Mouse (Mus musculus): ENCODE data around the gene Agps. TPM values are rescaled to one million over a fixed set of nuclear protein-coding genes. Genes with fewer than 3 reads are reported as not detected.

The Agps gene
- 42.1 and 46.0 TPM in 2 replicates for total RNA-seq (2017)

DNA sequence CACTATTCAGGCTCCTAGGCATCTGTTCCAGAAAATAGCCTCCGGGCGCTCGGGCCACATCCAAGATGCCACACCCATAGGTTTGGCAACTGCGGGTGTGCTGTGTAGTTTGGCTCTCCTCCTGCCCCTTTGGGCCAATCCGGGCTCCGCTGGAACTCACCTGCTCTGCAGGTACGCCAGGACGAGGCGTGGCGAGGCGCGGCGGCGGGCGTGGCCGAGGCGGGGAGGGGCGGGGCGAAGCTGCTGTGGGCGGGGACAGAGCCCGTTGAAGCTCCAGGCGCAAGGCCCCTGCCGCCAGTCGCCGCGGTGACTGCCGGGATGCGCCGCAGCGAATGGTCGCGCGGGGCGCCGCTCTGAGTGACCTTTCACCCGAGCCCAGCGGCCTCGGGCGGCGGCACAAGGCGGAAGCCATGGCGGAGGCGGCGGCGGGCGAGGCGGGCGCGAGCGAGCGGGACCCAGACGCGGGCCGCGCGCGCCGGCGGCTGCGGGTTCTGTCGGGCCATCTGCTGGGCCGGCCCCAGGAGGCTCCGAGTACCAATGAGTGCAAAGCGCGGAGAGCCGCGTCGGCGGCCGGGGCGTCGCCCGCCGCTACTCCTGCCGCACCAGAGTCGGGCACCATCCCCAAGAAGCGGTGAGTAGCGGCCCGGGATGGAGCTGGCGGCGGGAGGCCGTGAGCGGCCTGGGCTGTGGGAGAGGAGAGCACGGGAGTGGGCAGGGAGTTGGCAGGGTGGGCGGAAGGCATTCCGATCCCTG, at the start of gene Agps:
Agps (plus strand) TSS at position 297 of the 753 bp plus-strand sequence.
- peak; percentile 86 for ATAC-seq (ENCODE audit: extremely low read depth, insufficient number of reproducible peaks, low FRiP score, poor library complexity, severe bottlenecking)

DNA sequence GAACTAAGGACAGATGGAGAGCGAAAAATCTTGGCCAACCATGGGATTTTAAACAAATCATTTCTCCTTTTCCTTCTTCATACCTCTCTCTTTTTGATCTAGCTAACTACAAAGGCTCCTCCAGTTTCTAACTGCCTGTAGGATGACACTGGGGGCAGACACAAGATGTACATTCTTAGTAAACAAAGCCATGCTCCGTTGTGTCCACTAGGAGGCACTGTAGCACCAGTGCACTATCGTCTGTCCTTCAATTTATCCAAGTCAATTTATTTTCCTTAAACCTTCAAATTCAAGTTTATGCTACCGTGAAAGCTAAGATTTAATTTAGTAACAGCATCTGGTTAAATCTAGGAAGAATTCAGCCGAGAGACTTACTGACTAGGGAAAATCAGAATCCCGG, 45.9 kb upstream of the Agps start:
- peak; percentile 69 for ATAC-seq (ENCODE audit: extremely low read depth, insufficient number of reproducible peaks, low FRiP score, poor library complexity, severe bottlenecking)

DNA sequence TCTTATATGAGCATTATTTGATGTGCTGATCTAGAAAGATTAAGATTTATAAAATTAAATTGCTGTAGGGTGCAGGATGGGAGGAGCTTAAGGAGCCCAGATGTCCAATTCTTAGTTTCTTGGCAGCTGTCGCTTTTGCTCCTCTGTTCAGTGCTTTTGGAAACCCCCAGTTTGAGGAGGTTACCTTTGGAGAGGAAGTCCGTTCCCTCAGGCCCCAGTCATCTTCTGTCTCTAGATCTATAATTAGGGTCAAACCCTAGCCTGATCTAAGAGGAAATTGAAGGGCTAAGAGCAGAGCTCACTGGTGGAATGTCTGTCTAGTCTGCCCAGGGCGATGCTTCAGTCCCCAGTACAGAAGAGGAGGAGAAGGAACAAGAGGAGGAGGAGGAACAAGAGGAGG, 43.5 kb upstream of the Agps start:
- no peak for ATAC-seq (ENCODE audit: extremely low read depth, insufficient number of reproducible peaks, low FRiP score, poor library complexity, severe bottlenecking)

DNA sequence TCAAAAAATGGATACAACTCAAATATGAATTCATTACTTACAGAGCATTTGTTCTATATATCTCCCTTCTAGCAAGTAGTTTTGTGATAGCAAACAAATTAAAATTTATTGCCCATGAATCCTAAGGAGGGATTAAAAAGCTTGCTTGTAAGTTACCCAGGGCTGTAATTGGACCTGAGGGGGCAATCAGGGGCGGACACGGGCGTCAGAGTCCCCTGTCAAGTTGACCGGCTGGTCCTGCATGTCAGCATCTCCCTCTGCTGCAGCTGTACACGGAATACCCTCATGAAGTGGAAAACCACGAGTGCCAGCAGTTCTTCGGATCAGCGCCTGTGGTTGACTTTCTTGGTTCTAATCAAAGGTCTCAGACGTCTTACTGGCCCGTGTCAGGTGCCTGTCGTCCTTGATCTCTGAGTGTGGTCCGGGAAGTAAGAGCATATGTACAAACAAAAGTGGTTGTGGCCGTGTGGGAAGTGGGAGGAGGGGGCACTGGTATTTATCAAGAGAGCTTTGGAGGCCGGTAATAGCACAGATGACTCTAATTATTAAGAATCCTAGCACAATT, 41.9 kb upstream of the Agps start:
- ATAC-seq (ENCODE audit: extremely low read depth, insufficient number of reproducible peaks, low FRiP score, poor library complexity, severe bottlenecking) = no peak

DNA sequence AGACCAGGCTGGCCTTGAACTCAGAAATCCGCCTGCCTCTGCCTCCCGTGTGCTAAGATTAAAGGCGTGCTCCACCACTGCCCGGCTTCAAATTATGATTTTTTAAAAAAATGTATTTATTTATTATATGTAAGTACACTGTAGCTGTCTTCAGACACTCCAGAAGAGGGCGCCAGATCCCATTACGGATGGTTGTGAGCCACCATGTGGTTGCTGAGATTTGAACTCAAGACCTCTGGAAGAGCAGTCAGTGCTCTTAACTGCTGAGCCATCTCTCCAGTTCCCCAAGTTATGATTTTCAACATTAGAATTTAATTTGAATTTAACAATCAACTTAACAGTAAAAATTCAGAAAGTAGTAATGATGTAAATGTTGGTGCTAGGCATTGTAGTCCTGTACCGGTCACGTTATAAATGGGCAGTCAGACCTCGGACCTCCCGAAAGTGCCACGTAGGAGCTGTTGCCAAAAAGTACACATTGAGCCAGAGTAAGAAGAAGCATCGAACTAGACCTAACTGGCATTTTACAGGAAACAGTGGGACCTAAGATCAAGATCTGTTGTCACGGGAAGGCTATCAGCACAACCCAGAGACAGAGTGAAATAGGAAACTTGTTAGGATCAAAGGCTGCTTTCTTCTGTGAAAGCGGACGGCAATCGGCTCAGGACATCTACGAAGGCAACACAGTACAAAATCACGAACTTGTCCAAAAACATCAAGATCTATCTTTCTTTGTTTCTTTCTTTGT, 40.2 kb upstream of the Agps start:
- ATAC-seq (ENCODE audit: extremely low read depth, insufficient number of reproducible peaks, low FRiP score, poor library complexity, severe bottlenecking) = no peak

DNA sequence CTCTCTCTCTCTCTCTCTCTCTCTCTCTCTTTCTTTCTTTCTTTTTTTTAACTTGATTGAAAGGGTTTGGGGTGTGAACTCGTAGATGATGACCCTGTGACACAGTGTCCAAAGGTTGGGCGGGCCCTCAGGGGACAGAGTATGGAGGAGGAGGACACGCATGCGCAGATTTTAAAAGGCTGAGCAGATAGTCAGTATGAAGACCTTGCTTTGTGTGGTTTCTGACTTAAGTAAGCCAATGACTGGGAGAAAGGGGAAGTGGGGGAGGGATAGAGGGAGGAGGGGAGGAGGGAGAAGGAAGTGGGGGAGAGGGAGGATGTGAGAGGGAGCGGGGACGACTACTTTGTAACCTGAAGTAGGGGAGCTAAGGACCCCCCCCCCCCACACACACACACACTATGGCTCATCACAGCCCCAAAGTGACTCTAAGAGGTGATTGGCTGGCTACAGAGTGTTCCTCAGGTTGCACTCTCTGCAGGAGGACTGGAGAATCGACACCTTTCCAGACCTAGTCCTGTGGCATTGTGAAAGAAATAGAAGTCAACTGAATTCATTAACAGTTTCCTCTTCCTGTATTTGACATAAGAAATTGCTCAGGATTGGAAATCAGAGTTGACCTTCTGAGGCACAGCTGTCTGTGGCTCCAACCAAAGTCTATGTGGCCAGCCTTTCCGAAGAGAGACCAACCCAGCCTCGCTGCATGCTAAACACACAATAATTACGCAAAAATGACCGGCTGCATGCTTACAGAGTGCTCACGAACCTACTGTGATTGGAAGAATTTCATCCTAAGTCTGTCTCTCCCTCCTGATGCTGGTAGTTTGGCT, 39.4 kb upstream of the Agps start:
- peak; percentile 91 for ATAC-seq (ENCODE audit: extremely low read depth, insufficient number of reproducible peaks, low FRiP score, poor library complexity, severe bottlenecking)

DNA sequence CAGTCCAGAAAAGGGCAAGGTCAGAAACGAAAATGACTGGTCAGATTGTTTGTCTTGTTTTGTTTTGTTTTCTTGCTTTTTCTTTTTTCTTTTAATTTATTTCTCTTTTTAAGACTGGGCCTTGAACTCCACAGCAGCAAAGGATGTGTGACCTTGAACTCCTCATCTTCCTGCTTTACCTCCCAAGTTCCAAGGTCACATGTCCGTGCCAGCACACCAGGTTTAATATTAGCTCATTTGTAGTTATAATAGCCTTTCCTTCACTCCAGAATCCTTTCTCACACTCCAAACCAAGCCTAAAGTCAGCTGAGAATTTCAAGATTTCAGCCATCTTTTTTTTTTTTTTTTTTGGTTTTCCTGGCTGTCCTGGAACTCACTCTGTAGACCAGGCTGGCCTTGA, 35.8 kb upstream of the Agps start:
- no peak for ATAC-seq (ENCODE audit: extremely low read depth, insufficient number of reproducible peaks, low FRiP score, poor library complexity, severe bottlenecking)

DNA sequence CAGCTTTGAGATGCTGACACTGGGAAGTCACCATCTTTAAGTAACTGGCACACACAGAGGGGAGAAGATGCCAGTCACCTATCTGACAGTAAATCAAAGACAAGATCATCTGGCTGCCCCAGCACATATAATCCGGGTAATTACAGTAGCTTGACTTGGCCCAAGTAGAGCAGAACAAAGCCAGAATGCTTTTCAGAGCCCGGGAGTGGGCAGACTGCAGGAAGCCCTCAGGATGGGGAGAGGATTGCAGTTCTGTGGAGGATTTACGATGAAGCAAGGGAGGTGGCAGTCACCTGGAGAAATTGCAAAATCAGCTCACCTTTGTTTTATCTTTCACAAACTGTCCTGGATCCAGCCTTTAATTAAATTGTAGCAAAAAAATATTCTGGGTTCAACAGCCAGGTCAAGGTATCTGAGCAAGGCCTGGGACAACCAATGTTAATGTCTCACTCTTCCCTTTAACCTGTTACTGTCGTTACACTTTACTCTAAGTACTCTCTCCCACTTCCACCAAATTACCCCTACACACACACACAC, 33.5 kb upstream of the Agps start:
- no peak for ATAC-seq (ENCODE audit: extremely low read depth, insufficient number of reproducible peaks, low FRiP score, poor library complexity, severe bottlenecking)

DNA sequence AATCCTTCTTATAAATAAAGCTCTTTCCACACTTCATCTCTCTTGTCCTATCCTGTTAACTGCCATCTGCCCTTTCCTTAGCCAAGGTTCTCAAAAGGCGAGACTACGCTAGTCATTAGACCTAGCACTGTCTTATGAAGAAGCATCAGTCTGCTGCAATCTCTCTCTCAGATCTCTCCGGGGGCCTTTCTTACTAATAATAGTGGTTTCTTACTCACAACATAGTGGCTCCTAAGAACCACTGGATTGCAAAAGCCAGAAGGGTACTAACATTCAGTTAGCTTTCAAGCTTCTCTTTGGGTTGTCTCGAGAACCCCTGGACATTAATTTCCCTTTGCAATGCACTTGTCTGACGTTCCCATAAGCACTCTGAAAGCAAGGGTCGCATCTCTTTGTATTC, 26.2 kb upstream of the Agps start:
- no peak for ATAC-seq (ENCODE audit: extremely low read depth, insufficient number of reproducible peaks, low FRiP score, poor library complexity, severe bottlenecking)

DNA sequence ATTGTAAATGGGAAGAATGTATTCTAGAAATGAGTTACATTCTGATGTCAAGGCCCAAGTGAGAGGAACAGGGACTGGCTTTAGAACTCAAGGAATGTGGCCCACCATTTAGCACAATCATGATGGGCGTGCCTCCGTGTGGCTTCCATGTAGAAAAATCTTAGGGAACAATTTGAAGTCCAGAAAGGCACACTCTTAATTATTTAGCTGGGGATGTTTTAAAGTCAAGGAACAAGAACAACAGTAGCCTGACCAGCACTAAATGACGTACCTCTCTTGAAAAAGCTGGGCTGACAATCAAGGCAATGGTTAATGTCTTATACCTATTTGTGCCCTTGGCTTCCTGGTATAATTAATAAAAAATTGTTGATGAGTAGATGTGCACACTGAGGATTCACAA, 25.1 kb upstream of the Agps start:
- no peak for ATAC-seq (ENCODE audit: extremely low read depth, insufficient number of reproducible peaks, low FRiP score, poor library complexity, severe bottlenecking)

DNA sequence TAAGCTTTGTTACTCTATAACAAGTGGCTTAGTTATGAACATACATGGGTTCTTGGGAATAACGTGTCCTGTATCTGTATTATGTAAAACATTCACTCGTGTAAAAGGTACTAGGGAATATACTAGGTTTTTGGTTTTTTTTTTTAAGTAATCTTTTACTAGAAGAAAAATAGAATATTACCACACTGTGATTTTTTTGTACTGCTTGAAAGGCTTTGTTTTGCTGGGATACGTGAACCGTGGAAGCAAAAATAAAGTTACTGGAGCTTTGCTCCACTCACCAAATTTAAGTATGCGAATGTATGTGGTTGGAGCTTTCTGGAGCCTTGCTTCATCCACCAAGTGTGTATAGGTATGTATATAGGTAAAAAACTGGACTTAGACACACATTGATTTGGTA, 24.5 kb upstream of the Agps start:
- ATAC-seq (ENCODE audit: extremely low read depth, insufficient number of reproducible peaks, low FRiP score, poor library complexity, severe bottlenecking) = no peak

DNA sequence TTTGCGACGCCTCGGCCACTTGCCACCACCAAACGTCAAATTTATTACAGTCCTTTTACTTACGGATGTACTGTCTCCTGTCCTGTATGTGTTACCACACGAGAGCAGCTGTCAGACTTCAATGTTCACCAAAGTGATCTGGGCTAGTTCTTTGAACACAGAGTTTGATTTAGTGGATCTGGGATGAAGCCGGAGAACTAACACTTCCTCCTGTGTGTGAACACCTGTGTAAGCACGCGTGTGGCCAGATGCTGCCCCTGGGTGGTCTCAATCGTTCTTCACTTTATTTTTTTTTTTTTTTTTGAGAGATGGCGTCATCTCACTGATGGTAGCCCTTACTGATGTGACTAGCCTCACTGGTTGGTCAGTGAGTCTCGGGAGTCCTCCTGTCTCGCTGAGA, 17.1 kb upstream of the Agps start:
- no peak for ATAC-seq (ENCODE audit: extremely low read depth, insufficient number of reproducible peaks, low FRiP score, poor library complexity, severe bottlenecking)

DNA sequence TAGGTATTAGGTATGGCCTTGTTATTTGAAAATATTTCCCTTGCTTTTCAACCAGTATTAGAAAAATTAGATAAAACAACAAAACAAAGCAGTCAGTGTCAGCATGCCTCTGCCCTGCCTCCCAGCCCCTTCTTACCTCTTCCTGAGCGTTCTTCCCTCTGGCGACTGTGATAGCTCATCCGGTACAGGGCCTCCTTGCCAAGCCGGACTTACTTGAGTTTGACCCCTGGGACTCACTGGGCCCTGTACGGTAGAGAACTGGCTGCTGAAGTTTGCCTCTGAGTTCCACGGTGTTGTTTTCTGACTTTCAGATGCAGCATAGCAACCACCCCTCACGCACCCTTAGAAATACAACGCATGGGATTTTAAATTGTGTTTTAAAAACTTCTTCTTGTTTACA, 16.5 kb upstream of the Agps start:
- no peak for ATAC-seq (ENCODE audit: extremely low read depth, insufficient number of reproducible peaks, low FRiP score, poor library complexity, severe bottlenecking)

DNA sequence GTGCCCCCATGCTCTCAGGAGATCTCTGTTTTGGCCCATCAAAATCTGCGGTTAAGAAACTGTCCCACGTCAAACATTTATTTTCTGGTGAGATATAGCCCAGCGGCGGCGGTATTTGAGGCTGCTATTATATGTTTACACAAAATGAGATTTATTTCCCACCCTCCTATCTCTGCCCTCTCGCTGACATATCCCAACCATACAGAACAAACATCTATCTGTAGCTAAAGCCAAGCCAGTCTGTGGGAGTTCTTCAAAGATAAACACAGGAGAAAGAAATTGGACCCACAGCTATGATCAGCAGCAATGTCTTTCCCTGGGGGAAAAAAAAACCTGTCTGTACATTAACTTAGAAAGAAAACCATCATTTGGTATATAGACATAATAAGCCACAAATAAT, 15.3 kb upstream of the Agps start:
- no peak for ATAC-seq (ENCODE audit: extremely low read depth, insufficient number of reproducible peaks, low FRiP score, poor library complexity, severe bottlenecking)

DNA sequence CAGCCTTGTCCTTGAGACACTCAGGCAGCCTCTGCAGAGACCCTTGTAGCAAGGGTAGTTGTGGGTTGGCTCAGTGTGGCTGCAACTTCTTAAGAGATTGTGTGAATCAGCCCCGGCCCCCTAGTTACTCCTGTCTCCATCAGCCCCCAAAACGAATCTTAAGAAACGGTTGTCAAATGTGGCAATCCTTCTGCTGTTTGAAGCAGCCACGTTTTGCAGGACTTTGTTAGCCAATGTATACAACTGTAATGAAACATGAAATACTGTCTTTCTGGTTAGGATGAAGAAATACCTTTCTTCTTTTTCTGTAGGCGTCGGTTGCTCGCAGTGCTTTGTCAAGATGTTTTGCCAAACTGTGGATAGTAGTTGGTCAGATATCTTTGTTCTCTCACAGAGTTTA, 13.3 kb upstream of the Agps start:
- ATAC-seq (ENCODE audit: extremely low read depth, insufficient number of reproducible peaks, low FRiP score, poor library complexity, severe bottlenecking) = no peak

DNA sequence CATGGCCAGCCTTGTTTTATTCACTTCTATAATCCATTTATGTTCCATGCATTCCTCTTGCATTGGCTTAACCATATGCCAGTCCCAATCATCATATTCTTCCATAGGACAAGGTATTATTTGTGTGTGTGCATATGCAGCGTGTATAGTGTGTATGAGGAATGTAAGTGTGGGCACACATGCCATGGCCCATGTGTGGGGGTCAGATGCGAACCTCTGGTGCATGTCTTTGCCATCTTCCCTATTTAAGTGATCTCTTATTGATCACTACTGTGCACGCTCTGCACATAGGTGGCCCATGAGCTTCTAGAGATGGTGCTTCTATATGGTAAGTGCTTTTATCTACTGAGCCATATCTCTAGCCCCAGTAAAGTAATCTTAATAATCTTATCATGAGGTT, 12.2 kb upstream of the Agps start:
- no peak for ATAC-seq (ENCODE audit: extremely low read depth, insufficient number of reproducible peaks, low FRiP score, poor library complexity, severe bottlenecking)

DNA sequence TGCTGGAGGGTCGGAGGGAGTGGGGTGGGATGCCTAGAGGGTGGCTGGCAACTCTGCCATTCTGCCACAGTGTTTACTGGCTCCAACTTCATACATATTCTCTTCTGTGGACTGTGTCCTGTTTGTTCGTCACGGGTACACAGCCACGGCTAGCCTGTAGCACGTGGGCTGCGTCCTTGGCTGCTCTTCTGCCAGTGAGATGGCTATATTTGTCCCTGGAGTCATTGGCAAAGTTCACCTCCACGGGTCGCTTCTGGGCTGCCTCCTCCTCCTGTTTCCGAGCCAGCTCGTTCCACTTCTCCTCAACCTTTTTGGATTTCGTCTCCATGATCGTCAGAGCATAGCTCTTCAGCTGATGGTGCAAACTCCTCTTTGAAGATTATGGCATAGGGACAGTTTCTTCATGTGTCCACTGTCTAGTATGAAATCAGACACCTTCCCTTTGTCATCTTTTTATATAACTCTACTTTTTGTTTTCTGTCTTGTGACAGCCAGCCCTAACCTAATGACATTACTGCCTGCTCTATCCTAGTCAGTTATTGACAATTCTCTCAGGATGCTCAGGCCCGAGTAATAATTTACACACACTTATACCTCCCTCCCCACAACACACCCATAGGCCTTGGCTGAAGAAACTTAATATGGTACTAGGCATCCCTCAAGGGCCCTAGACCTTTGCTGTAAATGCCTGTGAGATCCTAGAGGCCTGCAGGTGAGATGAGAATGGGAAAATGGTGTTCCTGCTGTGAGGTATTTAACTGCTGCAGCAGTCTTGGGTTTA, 9.8 kb upstream of the Agps start:
- ATAC-seq (ENCODE audit: extremely low read depth, insufficient number of reproducible peaks, low FRiP score, poor library complexity, severe bottlenecking) = no peak

DNA sequence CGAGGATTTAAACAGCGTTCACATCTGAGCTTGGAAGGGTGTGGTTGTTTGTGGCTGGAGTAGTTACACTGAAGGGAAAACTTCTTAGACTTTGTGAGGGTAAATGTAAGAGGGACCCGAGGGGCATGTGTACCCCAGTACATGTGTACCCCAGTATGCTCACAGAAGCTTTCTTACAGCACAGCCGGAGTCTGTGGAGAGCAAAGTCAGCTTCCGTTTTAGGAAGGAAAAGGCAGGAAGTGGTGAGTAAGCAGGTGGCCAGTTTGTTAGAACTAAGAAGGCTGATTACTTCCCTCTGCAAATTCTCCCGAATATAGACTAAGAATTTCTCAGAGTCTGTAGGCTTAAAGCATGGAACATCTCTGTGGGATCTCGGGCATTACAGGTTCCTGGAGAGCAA, 8.2 kb upstream of the Agps start:
- peak; percentile 60; the same call in 1 of the 2 replicates for ATAC-seq (ENCODE audit: extremely low read depth, insufficient number of reproducible peaks, low FRiP score, poor library complexity, severe bottlenecking)

Data from neutrophil, adult 5-6 weeks (primary cell).